Mouse (Mus musculus): Measurements from ENCODE around the gene Slc48a1. TPM values are rescaled to one million over a fixed set of nuclear protein-coding genes. Genes with fewer than 3 reads are reported as not detected.

Gene Slc48a1
- total and polyA plus RNA-seq, 3 experiments = 116 to 299 TPM; not detected in 1

DNA sequence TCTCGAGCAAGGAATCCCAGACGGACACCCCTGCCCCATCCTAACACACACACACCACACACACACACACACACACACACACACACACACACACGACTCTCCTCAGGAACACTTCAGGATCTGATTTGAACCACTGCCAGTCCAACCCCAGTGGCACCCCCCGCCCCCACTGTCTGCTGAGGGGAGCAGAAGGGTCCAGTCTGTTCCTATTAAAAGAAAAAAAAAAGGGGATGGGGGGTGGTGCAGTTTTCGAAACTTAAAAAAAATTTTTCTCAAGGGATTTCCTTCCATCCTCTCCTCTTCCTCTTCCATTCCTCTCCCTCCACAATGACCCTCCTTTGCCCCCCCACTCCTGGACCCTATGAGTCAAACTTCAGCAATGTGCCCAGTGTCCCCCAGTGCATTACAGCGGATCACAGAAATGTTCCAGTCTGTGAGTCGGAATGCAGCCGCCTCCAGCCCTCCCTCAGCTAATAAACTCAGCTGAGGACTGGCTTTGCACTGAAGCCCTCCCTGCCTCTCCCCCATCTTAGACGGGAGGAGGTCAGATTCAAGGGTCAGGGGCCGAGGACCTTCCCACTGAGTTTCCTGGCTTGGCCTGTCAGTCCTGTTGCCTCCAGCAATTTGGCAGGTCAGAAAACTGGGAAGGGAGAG, 53.8 kb downstream of the Slc48a1 start:
- H3K4me3 ChIP-seq (ENCODE audit: control insufficient read depth in 1 of 2, insufficient read depth in 1 of 2, low read depth in 2 of 2, low read length in 2 of 2) = peak overlapping the region; percentile 63 to 70
- H3K9ac ChIP-seq (ENCODE audit: control insufficient read depth, low read depth, low read length, poor library complexity, severe bottlenecking) = peak overlapping the region; percentile 82
- TF ChIP-seq HCFC1 (IDR thresholded peaks at IDR 0.05; ENCODE audit: low read depth, low read length) (no peak), USF1 (IDR thresholded peaks at IDR 0.05; ENCODE audit: low read depth, low read length) (no peak), ZKSCAN1 (IDR thresholded peaks at IDR 0.05; ENCODE audit: low read depth, low read length) (peak; percentile 15; the same call in 1 of the 2 replicates), POLR2A (IDR thresholded peaks at IDR 0.05; ENCODE audit: control insufficient read depth in 1 of 2, insufficient read depth in 1 of 2, low read depth in 1 of 2, low read length in 2 of 2, poor library complexity in 1 of 2) (no peak), MAZ (IDR thresholded peaks at IDR 0.05; ENCODE audit: low read depth, low read length) (peak; percentile 50; the same call in 1 of the 2 replicates), MAFK (IDR thresholded peaks at IDR 0.05; ENCODE audit: borderline replicate concordance, low read depth, low read length) (no peak), SMC3 (IDR thresholded peaks at IDR 0.05; ENCODE audit: low read depth, low read length) (no peak), USF2 (IDR thresholded peaks at IDR 0.05; ENCODE audit: borderline replicate concordance in 1 of 2, insufficient read depth in 1 of 2, low read depth in 1 of 2, low read length in 2 of 2) (no peak), CHD1 (IDR thresholded peaks at IDR 0.05; ENCODE audit: low read depth, low read length) (no peak), MAX (IDR thresholded peaks at IDR 0.05; ENCODE audit: low read length) (no peak), RAD21 (IDR thresholded peaks at IDR 0.05; ENCODE audit: low read depth, low read length) (no peak), JUND (IDR thresholded peaks at IDR 0.05; ENCODE audit: low read depth, low read length) (no peak), UBTF (IDR thresholded peaks at IDR 0.05; ENCODE audit: borderline replicate concordance, insufficient read depth, low read depth, low read length) (no peak), ETS1 (IDR thresholded peaks at IDR 0.05; ENCODE audit: low read depth, low read length) (no peak; the same call in 1 of the 2 replicates), EP300 (IDR thresholded peaks at IDR 0.05; ENCODE audit: low read depth in 1 of 2, low read length in 2 of 2) (0 out of 4 replicates have a peak, but pooled peaks of 1 of the 2 experiments have one; percentile 28), ZMIZ1 (IDR thresholded peaks at IDR 0.05; ENCODE audit: low read depth, low read length) (no peak; the same call in 1 of the 2 replicates), MEF2A (IDR thresholded peaks at IDR 0.05; ENCODE audit: extremely low read depth, insufficient replicate concordance, low read depth, low read length, poor library complexity, severe bottlenecking) (0 out of 2 replicates have a peak, but pooled peaks have one; percentile 4), BHLHE40 (IDR thresholded peaks at IDR 0.05; ENCODE audit: borderline replicate concordance, low read depth, low read length) (no peak), SIN3A (IDR thresholded peaks at IDR 0.05; ENCODE audit: low read length) (0 out of 2 replicates have a peak, but pooled peaks have one; percentile 14), E2F4 (IDR thresholded peaks at IDR 0.05; ENCODE audit: borderline replicate concordance, low read depth, low read length) (no peak), TCF12 (IDR thresholded peaks at IDR 0.05; ENCODE audit: low read depth, low read length) (peak; percentile 29; the same call in 1 of the 2 replicates), RCOR1 (IDR thresholded peaks at IDR 0.05; ENCODE audit: low read depth, low read length) (no peak; the same call in 1 of the 2 replicates), TBP (IDR thresholded peaks at IDR 0.05; ENCODE audit: low read depth, low read length) (no peak), POLR2AphosphoS2 (IDR thresholded peaks at IDR 0.05; ENCODE audit: low read length) (0 out of 2 replicates have a peak, but pooled peaks have one; percentile 47), CHD2 (IDR thresholded peaks at IDR 0.05; ENCODE audit: low read length) (no peak), ELF1 (IDR thresholded peaks at IDR 0.05; ENCODE audit: low read depth, low read length) (no peak), ZNF384 (IDR thresholded peaks at IDR 0.05; ENCODE audit: low read depth, low read length) (peak; percentile 77), MYB (IDR thresholded peaks at IDR 0.05; ENCODE audit: low read depth, low read length) (no peak)
- no peaks in the 10 kb centered on the region for H3K27me3 ChIP-seq (ENCODE audit: control insufficient read depth in 1 of 2, insufficient read depth in 2 of 2, low read length in 2 of 2)
- peaks cover 31 to 54% of the 10 kb centered on the region in 2 experiments for H3K36me3 ChIP-seq (ENCODE audit: control insufficient read depth in 1 of 2, insufficient read depth in 2 of 2, low read length in 2 of 2)
- DNase-seq (ENCODE audit: low read depth, low spot score) = no peak
- H3K79me2 ChIP-seq (ENCODE audit: control insufficient read depth, insufficient read depth, low read length, poor library complexity) = peaks cover 95% of the 10 kb centered on the region
- peak overlapping the region; percentile 72 for H3K27ac ChIP-seq (ENCODE audit: control insufficient read depth, low read depth, low read length)
- H3K9me3 ChIP-seq (replicated peaks; ENCODE audit: insufficient read depth, low read length) = no peaks in the 10 kb centered on the region
- peaks cover 34 to 68% of the 10 kb centered on the region in 2 experiments for H3K4me1 ChIP-seq (ENCODE audit: control insufficient read depth in 1 of 2, insufficient read depth in 2 of 2, low read length in 2 of 2)

Measured in MEL (cell line).